Mouse (Mus musculus) embryonic facial prominence, embryonic 11.5 days (tissue): ENCODE results near the gene Spint5. TPM values are rescaled to one million over a fixed set of nuclear protein-coding genes. Genes with fewer than 3 reads are reported as not detected.

Experiments used
- ATAC-seq: fragments of 200-750 bp; cut with Nextera tagmentation; replicated peaks from 2 replicates; pipeline ENCODE4 v1.8.0; 2017; ENCODE audit warnings: low read depth; ENCODE audit not compliant: insufficient number of reproducible peaks, low FRiP score, low TSS enrichment
- DNase-seq: peaks from one replicate; pipeline ENCODE4 v3.0.0-alpha.2; 2015; ENCODE audit warnings: low spot score
- H3K27ac ChIP-seq: fragments of 300-500 bp; sonication (generic); replicated peaks from 2 replicates; pipeline ENCODE4 v1.5.1; 2014; ENCODE audit warnings: mild to moderate bottlenecking, low read depth, low read length, control low read depth
- H3K27me3 ChIP-seq: fragments of 300-500 bp; sonication (generic); 2 replicates; pipeline ENCODE4 v1.6.1; 2014; ENCODE audit warnings: mild to moderate bottlenecking, low read length, moderate library complexity, mixed read lengths; ENCODE audit not compliant: control insufficient read depth, insufficient read depth
- H3K36me3 ChIP-seq: fragments of 300-500 bp; sonication (generic); replicated peaks from 2 replicates; pipeline ENCODE4 v1.6.1; 2014; ENCODE audit warnings: low read depth, mild to moderate bottlenecking, low read length, moderate library complexity, mixed read lengths; ENCODE audit not compliant: control insufficient read depth, insufficient read depth
- H3K4me1 ChIP-seq: fragments of 300-500 bp; sonication (generic); 2 replicates; pipeline ENCODE4 v1.6.1; 2014; ENCODE audit warnings: low read length, mixed read lengths; ENCODE audit not compliant: control insufficient read depth, insufficient read depth
- H3K4me2 ChIP-seq: fragments of 300-500 bp; sonication (generic); 2 replicates; pipeline ENCODE4 v1.6.1; 2014; ENCODE audit warnings: low read depth, mild to moderate bottlenecking, control low read depth, low read length, moderate library complexity
- H3K4me3 ChIP-seq: fragments of 300-500 bp; sonication (generic); 2 replicates; pipeline ENCODE4 v1.5.1; 2014; ENCODE audit warnings: low read depth, low read length, control low read depth
- H3K9ac ChIP-seq: fragments of 300-500 bp; sonication (generic); replicated peaks from 2 replicates; pipeline ENCODE4 v1.6.1; 2014; ENCODE audit warnings: mild to moderate bottlenecking, control low read depth, low read length
- H3K9me3 ChIP-seq: fragments of 300-500 bp; sonication (generic); replicated peaks from 2 replicates; pipeline ENCODE4 v1.6.1; 2016; ENCODE audit warnings: mild to moderate bottlenecking, low read length, inconsistent platforms, mixed read lengths; ENCODE audit not compliant: control insufficient read depth
- WGBS: fragments of 180-500 bp; shearing (Covaris S2); extraction: QIAGEN DNeasy Blood & Tissue Kit; methylation state at CpG from one replicate; pipeline ENCODE4 v1.1.7; 2014; 5-methylcytosine and 5-hydroxymethylcytosine counted together
- polyA plus RNA-seq: library from polyadenylated mRNA; unstranded; fragments of >200 nt; fragmentation: Nextera tagmentation; extraction: Ambion mirVana; gene quantifications from 2 replicates; pipeline ENCODE4 v1.2.1, GENCODE M21; 2014

The Spint5 gene
- polyA plus RNA-seq, 1 experiment from 2014 or later = not detected

DNA sequence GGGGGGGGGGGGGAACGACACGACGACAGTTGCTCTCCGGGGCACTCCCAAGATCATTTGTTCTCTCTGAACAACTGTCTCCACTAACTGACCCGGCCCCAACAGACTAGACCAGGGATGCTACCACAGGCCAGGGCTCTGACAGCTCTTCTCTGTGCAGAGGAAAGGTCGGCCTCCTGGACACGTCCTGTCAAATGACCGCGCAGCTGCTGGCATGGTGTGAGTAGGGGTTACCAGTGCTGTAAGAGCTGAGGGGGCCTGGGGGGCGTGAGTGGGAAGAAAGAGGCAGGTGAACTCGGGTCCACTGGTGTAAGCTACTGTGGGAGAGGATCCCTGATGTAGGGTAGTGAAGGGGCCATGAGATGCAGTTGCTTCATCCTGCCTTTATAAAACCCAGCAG is 42.7 kb downstream of the Spint5 start:
- H3K9ac ChIP-seq = no peak overlapping the region
- H3K36me3 ChIP-seq = peaks cover 23% of the 10 kb centered on the region
- DNase-seq (no peak), ATAC-seq (no peak)
- no peaks in the 10 kb centered on the region for H3K4me1 ChIP-seq
- H3K27ac ChIP-seq = no peak overlapping the region
- H3K9me3 ChIP-seq = no peaks in the 10 kb centered on the region
- H3K4me3 ChIP-seq = no peak overlapping the region
- no peaks in the 10 kb centered on the region for H3K27me3 ChIP-seq
- 89% methylated on average over 11 of the region's 11 CpGs for WGBS
- no peak overlapping the region for H3K4me2 ChIP-seq

DNA sequence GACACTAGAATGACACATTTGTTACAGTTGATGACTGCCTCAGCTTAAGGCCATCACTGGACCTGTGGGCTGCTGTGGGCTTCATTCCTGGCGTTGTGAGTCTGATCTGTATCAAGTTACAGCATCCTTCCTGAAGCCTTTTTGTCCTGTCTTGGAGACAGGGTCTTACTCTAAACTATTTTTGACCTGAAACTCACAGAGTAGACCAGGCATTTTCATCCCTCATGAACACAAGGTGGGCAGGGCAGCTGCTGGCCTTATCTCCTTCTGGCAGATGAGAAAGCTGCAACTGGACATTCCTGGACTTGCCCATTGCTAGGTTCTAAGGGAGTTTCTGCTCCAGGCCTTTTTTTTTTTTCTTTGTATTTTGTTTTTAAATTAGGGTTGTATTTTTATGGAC is 43.6 kb downstream of the Spint5 start:
- DNase-seq (no peak), ATAC-seq (no peak)
- 60% methylated on average over 1 of the region's 1 CpGs for whole genome bisulfite sequencing
- H3K36me3 ChIP-seq = peaks cover 26% of the 10 kb centered on the region
- no peaks in the 10 kb centered on the region for H3K4me1 ChIP-seq
- H3K9me3 ChIP-seq = no peaks in the 10 kb centered on the region
- H3K27me3 ChIP-seq = no peaks in the 10 kb centered on the region
- no peak overlapping the region for H3K9ac ChIP-seq
- no peak overlapping the region for H3K4me2 ChIP-seq
- no peak overlapping the region for H3K4me3 ChIP-seq
- H3K27ac ChIP-seq = no peak overlapping the region

DNA sequence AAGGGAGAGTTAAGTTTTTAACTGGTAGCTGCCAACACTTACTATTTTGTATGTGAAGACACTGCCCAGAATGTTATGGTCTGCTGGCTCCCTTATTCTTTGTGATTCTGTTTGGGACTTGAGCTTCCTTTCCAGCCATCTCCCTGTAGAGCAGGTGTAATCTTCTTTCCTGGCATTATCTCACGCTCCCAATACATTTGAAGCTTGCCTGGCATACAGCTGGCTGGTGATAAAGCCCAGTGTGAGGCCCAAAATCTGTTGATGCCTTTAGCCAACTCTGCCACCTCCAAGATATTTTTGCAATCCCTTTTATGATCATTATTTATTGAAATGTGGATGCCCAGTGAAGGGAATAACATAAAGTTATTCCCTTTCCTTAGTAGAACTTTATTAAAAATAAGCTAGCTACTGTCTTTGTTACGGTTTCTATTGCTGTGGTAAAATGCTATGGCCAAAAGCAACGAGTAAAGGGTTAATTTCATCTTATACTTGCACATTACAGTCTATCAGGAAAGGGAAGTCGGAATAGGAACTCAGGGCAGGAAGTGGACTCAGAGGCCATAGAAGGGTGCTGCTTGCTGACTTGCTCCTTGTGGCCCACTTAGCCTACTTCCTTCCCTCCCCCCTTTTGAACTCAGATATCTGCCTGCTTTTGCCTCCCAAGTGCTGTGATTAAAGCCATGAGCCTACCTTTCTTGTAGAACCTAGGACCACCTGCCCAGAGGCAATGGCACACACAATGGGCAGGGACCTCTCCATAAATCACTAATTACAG is 45.1 kb downstream of the Spint5 start:
- whole genome bisulfite sequencing = 83% methylated on average over 4 of the region's 4 CpGs
- no peak for ATAC-seq
- H3K36me3 ChIP-seq = peaks cover 24% of the 10 kb centered on the region

DNA sequence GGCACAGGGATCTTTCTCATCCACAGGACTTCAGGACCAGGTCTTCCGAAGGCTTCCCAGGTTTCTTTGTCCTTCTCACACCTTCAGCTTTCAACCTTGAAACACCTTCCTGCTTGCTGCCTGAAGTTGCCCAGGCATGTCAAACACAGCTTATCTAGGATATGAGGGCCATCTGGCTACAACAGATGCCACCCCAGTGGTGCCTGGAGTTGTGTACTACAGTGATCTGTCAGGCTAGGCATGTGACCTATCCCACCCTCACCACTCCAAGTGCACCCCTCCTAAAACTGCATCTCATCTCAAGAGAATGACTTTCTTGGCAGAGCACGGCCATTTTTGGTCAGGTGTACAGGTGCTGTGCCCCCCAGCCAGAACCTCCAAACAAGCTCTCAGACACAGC is 46.4 kb downstream of the Spint5 start:
- ATAC-seq (no peak), DNase-seq (no peak)
- 92% methylated on average over 2 of the region's 2 CpGs for WGBS
- Histone ChIP-seq H3K9ac (no peak overlapping the region), H3K4me3 (no peak overlapping the region), H3K4me2 (no peak overlapping the region), H3K36me3 (peaks cover 20% of the 10 kb centered on the region), H3K9me3 (no peaks in the 10 kb centered on the region), H3K27me3 (no peaks in the 10 kb centered on the region), H3K27ac (no peak overlapping the region), H3K4me1 (no peaks in the 10 kb centered on the region)

More for the DNA sequence above, 45.1 kb downstream of the Spint5 start:
- Histone ChIP-seq H3K4me1 (no peaks in the 10 kb centered on the region), H3K27ac (no peak overlapping the region), H3K27me3 (no peaks in the 10 kb centered on the region), H3K4me3 (no peak overlapping the region), H3K9me3 (no peaks in the 10 kb centered on the region), H3K9ac (no peak overlapping the region), H3K4me2 (no peak overlapping the region)
- no peak for DNase-seq

DNA sequence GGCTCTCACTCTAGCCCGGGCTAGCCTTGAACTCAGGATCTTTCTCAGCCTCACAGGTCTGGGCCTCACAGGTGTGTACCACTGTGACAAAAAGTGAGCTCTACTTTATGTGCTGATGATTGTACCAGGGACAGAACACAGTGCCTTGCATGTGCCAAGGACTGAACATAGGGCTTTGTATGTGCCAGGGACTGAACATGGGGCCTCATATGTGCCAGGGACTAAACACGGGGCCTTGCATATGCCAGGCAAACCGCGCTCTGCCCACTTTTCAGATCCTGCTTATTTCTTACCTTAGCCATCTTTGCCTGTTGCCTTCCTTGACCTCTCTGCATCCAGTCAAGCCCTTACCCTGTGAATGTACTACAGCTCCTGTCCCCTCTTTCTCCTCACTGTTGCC is 46.9 kb downstream of the Spint5 start:
- ATAC-seq (no peak), DNase-seq (no peak)
- H3K27ac ChIP-seq = no peak overlapping the region
- H3K4me3 ChIP-seq = no peak overlapping the region
- 96% methylated on average over 4 of the region's 4 CpGs for WGBS
- H3K9ac ChIP-seq = no peak overlapping the region
- no peaks in the 10 kb centered on the region for H3K4me1 ChIP-seq
- H3K9me3 ChIP-seq = no peaks in the 10 kb centered on the region
- H3K36me3 ChIP-seq = peaks cover 20% of the 10 kb centered on the region
- no peak overlapping the region for H3K4me2 ChIP-seq
- H3K27me3 ChIP-seq = no peaks in the 10 kb centered on the region

DNA sequence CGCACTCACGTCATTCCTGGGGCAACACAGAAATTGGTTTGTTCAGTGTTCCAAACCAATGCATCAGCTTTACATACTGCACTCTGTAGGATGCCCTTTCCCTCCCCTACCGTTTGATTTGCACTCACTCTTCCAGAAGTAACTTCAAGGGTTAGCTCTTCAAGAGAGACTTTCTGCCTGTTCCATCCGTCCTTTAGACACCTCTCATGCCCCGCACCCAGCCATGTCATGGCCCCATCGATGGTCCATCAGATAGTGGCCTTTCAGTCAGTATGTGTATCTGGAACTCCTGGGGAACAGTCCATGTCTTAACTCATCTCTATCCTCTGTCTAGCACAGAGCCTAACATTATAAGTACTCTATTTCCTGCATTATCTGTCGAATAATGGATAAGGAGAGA is 47.5 kb downstream of the Spint5 start:
- H3K4me3 ChIP-seq = no peak overlapping the region
- no peak for DNase-seq
- ATAC-seq = no peak
- WGBS = 87% methylated on average over 7 of the region's 7 CpGs
- no peak overlapping the region for H3K9ac ChIP-seq
- H3K27ac ChIP-seq = no peak overlapping the region
- H3K4me1 ChIP-seq = no peaks in the 10 kb centered on the region
- no peaks in the 10 kb centered on the region for H3K27me3 ChIP-seq
- H3K36me3 ChIP-seq = peaks cover 20% of the 10 kb centered on the region
- H3K9me3 ChIP-seq = no peaks in the 10 kb centered on the region
- no peak overlapping the region for H3K4me2 ChIP-seq

DNA sequence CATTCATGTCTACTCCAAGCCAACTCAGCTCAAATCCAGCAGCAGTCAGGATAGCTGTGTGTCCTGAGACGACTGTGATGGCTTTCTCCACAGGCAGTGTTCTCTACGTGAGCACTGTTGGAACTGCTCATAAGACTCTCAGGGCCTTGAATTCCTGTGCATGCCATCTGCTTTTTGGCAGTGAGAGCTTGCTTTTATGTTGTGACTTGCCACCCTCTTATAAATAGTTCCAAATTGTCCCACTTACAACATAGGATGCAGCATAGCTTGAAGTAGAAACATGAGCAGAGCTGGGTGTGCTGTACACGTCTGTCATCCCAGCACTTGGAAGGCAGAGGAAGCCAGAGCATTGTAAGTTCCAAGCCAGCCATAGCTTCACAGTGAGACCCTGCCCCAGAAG is 50.7 kb downstream of the Spint5 start:
- Histone ChIP-seq H3K4me3 (no peak overlapping the region), H3K36me3 (peaks cover 10% of the 10 kb centered on the region), H3K4me2 (no peak overlapping the region), H3K27ac (no peak overlapping the region), H3K9ac (no peak overlapping the region), H3K4me1 (no peaks in the 10 kb centered on the region), H3K27me3 (no peaks in the 10 kb centered on the region), H3K9me3 (no peaks in the 10 kb centered on the region)
- ATAC-seq (no peak), DNase-seq (no peak)
- WGBS = 83% methylated on average over 3 of the region's 3 CpGs
